Mouse (Mus musculus) forebrain, embryonic 16.5 days (tissue): ENCODE data around the gene Nrp1. TPM values are rescaled to one million over a fixed set of nuclear protein-coding genes. Genes with fewer than 3 reads are reported as not detected.
A peak's percentile ranks its signal among the peaks of the same experiment; 100 is the strongest.

Experiments
- ATAC-seq: fragments of 200-750 bp; cut with Nextera tagmentation; 2 replicates; pipeline ENCODE4 v1.8.0; 2017; ENCODE audit warnings: mild to moderate bottlenecking, moderate library complexity
- H3K27ac ChIP-seq: fragments of 300-500 bp; sonication (generic); 2 replicates; pipeline ENCODE4 v1.5.1; 2014; ENCODE audit warnings: low read length, control low read depth
- H3K27me3 ChIP-seq: fragments of 300-500 bp; sonication (generic); replicated peaks from 2 replicates; pipeline ENCODE4 v1.6.1; 2014; ENCODE audit warnings: low read length; ENCODE audit not compliant: control insufficient read depth, insufficient read depth
- H3K36me3 ChIP-seq: fragments of 300-500 bp; sonication (generic); 2 replicates; pipeline ENCODE4 v1.6.1; 2014; ENCODE audit not compliant: control insufficient read depth, insufficient read depth
- H3K4me1 ChIP-seq: fragments of 300-500 bp; sonication (generic); replicated peaks from 2 replicates; pipeline ENCODE4 v1.6.1; 2014; ENCODE audit warnings: low read length; ENCODE audit not compliant: control insufficient read depth, insufficient read depth
- H3K4me2 ChIP-seq: fragments of 300-500 bp; sonication (generic); 2 replicates; pipeline ENCODE4 v1.6.1; 2014; ENCODE audit warnings: mild to moderate bottlenecking, low read length, control low read depth
- H3K4me3 ChIP-seq: fragments of 300-500 bp; sonication (generic); replicated peaks from 2 replicates; pipeline ENCODE4 v1.5.1; 2014; ENCODE audit warnings: mild to moderate bottlenecking, low read length, control low read depth
- H3K9ac ChIP-seq: fragments of 300-500 bp; sonication (generic); replicated peaks from 2 replicates; pipeline ENCODE4 v1.6.1; 2014; ENCODE audit warnings: low read depth, low read length, control low read depth
- H3K9me3 ChIP-seq: fragments of 300-500 bp; sonication (generic); 2 replicates; pipeline ENCODE4 v1.6.1; 2016; ENCODE audit warnings: low read length; ENCODE audit not compliant: control insufficient read depth
- WGBS: fragments of 180-500 bp; shearing (Covaris S2); extraction: QIAGEN DNeasy Blood & Tissue Kit; methylation state at CpG from one replicate; pipeline ENCODE4 v1.1.7; 2014; 5-methylcytosine and 5-hydroxymethylcytosine counted together
- polyA plus RNA-seq: library from polyadenylated mRNA; unstranded; fragments of >200 nt; fragmentation: Nextera tagmentation; extraction: Ambion mirVana; gene quantifications from 2 replicates; pipeline ENCODE4 v1.2.1, GENCODE M21; 2015

Gene Nrp1
- polyA plus RNA-seq, 1 experiment from 2014 or later = 143 TPM

GRCm38 (mm10) chr8:128478017-128478416 is 119.6 kb downstream of the Nrp1 start:
- Histone ChIP-seq H3K4me2 (no peak overlapping the region), H3K4me3 (no peak overlapping the region), H3K9ac (no peak overlapping the region), H3K27ac (no peak overlapping the region), H3K4me1 (no peaks in the 10 kb centered on the region), H3K9me3 (no peaks in the 10 kb centered on the region), H3K27me3 (no peaks in the 10 kb centered on the region), H3K36me3 (no peaks in the 10 kb centered on the region; the same call in none of the 2 replicates)
- ATAC-seq = no peak
- 75% methylated on average over 4 of the region's 4 CpGs for WGBS

GRCm38 (mm10) chr8:128479309-128480013 is 121.1 kb downstream of the Nrp1 start:
- no peak for ATAC-seq

DNA sequence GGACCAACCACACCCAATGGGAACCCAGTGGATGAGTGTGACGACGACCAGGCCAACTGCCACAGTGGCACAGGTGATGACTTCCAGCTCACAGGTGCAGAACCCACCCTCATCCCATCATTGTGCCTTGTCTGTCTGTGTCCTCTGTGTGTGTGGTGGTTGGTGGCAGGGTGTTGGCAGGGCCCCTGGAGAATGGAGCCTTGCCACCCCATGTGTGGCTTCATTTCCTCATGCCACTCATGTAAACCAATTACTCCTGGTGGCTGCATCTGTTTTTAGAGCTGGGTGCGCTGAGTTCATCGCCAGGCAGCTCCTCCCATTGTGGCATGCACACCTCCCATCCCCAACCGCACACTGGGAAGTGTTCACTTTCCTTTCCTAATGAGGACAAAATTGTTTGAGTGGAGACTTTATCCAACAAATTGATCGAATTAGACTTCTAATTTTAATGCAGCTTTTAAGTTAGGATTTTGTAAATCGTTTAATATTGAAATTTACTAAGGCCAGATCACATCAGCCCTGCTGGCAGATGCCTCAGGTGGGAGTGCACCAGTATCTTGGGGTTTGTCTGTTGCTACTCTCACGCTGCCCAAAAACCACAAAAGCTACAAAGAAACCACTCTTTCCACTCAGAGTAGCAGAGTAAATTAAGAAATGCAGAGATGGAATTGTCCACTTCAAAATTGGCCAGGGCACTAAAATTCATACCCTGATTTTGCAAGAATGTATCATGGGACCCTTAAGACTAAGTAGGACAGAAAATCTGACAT is 122.7 kb downstream of the Nrp1 start:
- Histone ChIP-seq H3K4me1 (no peaks in the 10 kb centered on the region), H3K4me2 (no peak overlapping the region), H3K27me3 (no peaks in the 10 kb centered on the region), H3K9me3 (no peaks in the 10 kb centered on the region), H3K9ac (no peak overlapping the region), H3K36me3 (no peaks in the 10 kb centered on the region; the same call in none of the 2 replicates), H3K27ac (no peak overlapping the region), H3K4me3 (no peak overlapping the region)
- 79% methylated on average over 8 of the region's 8 CpGs for WGBS
- ATAC-seq = no peak

More at GRCm38 (mm10) chr8:128479309-128480013, 121.1 kb downstream of the Nrp1 start:
- H3K9me3 ChIP-seq = no peaks in the 10 kb centered on the region
- H3K4me1 ChIP-seq = no peaks in the 10 kb centered on the region
- H3K4me2 ChIP-seq = no peak overlapping the region
- H3K4me3 ChIP-seq = no peak overlapping the region
- no peak overlapping the region for H3K9ac ChIP-seq
- H3K36me3 ChIP-seq = no peaks in the 10 kb centered on the region; the same call in none of the 2 replicates
- H3K27me3 ChIP-seq = no peaks in the 10 kb centered on the region
- no peak overlapping the region for H3K27ac ChIP-seq
- 70% methylated on average over 5 of the region's 5 CpGs for WGBS

- H3K4me3 ChIP-seq = no peak overlapping the region
- no peak for ATAC-seq
- H3K9ac ChIP-seq = no peak overlapping the region
- H3K27ac ChIP-seq = no peak overlapping the region
- no peaks in the 10 kb centered on the region for H3K27me3 ChIP-seq
- no peaks in the 10 kb centered on the region for H3K9me3 ChIP-seq
- no peak overlapping the region for H3K4me2 ChIP-seq
- H3K36me3 ChIP-seq = no peaks in the 10 kb centered on the region; the same call in 1 of the 2 replicates
- peaks cover 3% of the 10 kb centered on the region; the same call in 1 of the 2 replicates for H3K4me1 ChIP-seq
- WGBS = 56% methylated on average over 3 of the region's 3 CpGs
These were observed 124.9 kb downstream of the Nrp1 start for GRCm38 (mm10) chr8:128483344-128483743.

- Histone ChIP-seq H3K9ac (no peak overlapping the region), H3K4me3 (no peak overlapping the region), H3K4me2 (no peak overlapping the region), H3K36me3 (no peaks in the 10 kb centered on the region; the same call in 1 of the 2 replicates), H3K27me3 (no peaks in the 10 kb centered on the region), H3K4me1 (peaks cover 3% of the 10 kb centered on the region; the same call in 1 of the 2 replicates), H3K9me3 (no peaks in the 10 kb centered on the region), H3K27ac (no peak overlapping the region)
- WGBS = 79% methylated on average over 1 of the region's 1 CpGs
- ATAC-seq = no peak
These were observed 126.3 kb downstream of the Nrp1 start for GRCm38 (mm10) chr8:128484720-128485124.

- no peaks in the 10 kb centered on the region for H3K27me3 ChIP-seq
- H3K9ac ChIP-seq = no peak overlapping the region
- no peaks in the 10 kb centered on the region; the same call in 1 of the 2 replicates for H3K36me3 ChIP-seq
- 79% methylated on average over 2 of the region's 2 CpGs for WGBS
- ATAC-seq = no peak
- no peak overlapping the region for H3K4me3 ChIP-seq
- no peak overlapping the region for H3K27ac ChIP-seq
- H3K9me3 ChIP-seq = no peaks in the 10 kb centered on the region
- H3K4me1 ChIP-seq = peaks cover 3% of the 10 kb centered on the region; the same call in 1 of the 2 replicates
- no peak overlapping the region for H3K4me2 ChIP-seq
These were observed 127.6 kb downstream of the Nrp1 start for GRCm38 (mm10) chr8:128486043-128486442.

DNA sequence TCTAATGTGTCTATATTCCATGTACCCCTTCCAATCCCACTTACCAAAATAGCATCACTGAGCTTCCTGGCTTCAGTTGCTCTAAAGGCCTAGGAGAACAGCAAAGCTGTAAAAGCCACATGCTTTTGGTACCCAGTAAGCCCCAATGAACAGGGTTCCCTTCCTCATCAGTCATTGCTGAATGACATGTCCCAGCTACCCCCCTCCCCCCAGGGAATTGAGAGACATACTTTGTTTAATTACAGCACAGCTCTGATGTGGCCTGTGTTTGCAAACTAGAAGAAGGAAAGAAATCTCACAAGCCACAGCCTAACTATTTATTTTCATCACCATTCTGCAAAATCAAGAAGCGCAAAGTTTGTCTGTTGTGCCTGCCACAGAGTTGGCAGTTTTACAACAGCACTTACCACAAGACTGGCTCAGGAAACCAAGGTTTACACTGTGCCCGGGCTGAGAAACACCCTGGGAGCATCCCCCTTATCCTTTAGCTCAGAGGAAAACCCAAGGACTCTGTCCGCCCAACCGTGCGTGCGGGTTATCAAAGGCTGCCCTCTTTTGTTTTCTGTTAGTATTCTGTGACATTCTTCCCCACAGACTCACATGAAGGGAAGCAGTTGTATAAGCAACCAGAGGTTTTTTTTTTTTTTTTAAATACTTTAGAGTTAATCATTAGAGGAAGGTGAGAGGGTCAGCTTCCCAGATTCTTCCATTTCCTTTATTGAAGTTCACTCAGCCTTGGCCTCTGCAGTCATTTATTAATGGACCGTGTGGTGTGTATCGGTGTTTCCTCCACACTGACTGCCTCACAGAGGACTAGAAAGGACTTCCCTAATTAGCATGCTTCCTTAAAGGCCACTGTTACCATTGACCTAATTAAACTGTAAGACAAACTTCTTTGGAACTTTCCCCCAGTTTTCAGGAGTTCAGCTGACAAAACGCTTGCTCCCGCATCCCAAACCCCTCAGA is 129.8 kb downstream of the Nrp1 start:
- H3K36me3 ChIP-seq = no peaks in the 10 kb centered on the region

GRCm38 (mm10) chr8:128489351-128489750 is 130.9 kb downstream of the Nrp1 start:
- Histone ChIP-seq H3K9me3 (no peaks in the 10 kb centered on the region), H3K4me1 (peaks cover 3% of the 10 kb centered on the region; the same call in 1 of the 2 replicates), H3K27ac (no peak overlapping the region), H3K4me2 (no peak overlapping the region), H3K27me3 (no peaks in the 10 kb centered on the region), H3K4me3 (no peak overlapping the region), H3K9ac (no peak overlapping the region), H3K36me3 (no peaks in the 10 kb centered on the region)
- 100% methylated on average over 1 of the region's 1 CpGs for WGBS
- ATAC-seq = no peak

More for the DNA sequence above, 129.8 kb downstream of the Nrp1 start:
- 15% methylated on average over 10 of the region's 10 CpGs for WGBS
- H3K9ac ChIP-seq = no peak overlapping the region
- H3K4me3 ChIP-seq = no peak overlapping the region
- peaks cover 3% of the 10 kb centered on the region; the same call in 1 of the 2 replicates for H3K4me1 ChIP-seq
- no peaks in the 10 kb centered on the region for H3K27me3 ChIP-seq
- ATAC-seq = 0 out of 2 replicates have a peak, but pooled peaks have one; percentile 32
- H3K27ac ChIP-seq = no peak overlapping the region
- H3K4me2 ChIP-seq = no peak overlapping the region
- H3K9me3 ChIP-seq = no peaks in the 10 kb centered on the region
